Mouse (Mus musculus) midbrain, embryonic 16.5 days (tissue): Measurements from ENCODE around the gene Wfdc12. TPM values are rescaled to one million over a fixed set of nuclear protein-coding genes. Genes with fewer than 3 reads are reported as not detected.
"Not testable (repeated sequence)": the region's sequence is repeated elsewhere in the genome, so short reads cannot be mapped to it uniquely, and the experiment has no call there.

ENCODE experiments used
- ATAC-seq: fragments of 200-750 bp; cut with Nextera tagmentation; 2 replicates; pipeline ENCODE4 v1.8.0; 2017; ENCODE audit warnings: moderate TSS enrichment
- H3K27ac ChIP-seq: fragments of 300-500 bp; sonication (generic); 2 replicates; pipeline ENCODE4 v1.5.1; 2014; ENCODE audit warnings: mild to moderate bottlenecking, low read length, mixed read lengths
- H3K27me3 ChIP-seq: fragments of 300-500 bp; sonication (generic); 2 replicates; pipeline ENCODE4 v1.6.1; 2014; ENCODE audit warnings: low read depth, low read length, mixed read lengths; ENCODE audit not compliant: control insufficient read depth, insufficient read depth
- H3K36me3 ChIP-seq: fragments of 300-500 bp; sonication (generic); 2 replicates; pipeline ENCODE4 v1.6.1; 2014; ENCODE audit warnings: mild to moderate bottlenecking, low read length, moderate library complexity, mixed read lengths; ENCODE audit not compliant: control insufficient read depth, insufficient read depth
- H3K4me1 ChIP-seq: fragments of 300-500 bp; sonication (generic); 2 replicates; pipeline ENCODE4 v1.6.1; 2014; ENCODE audit warnings: mild to moderate bottlenecking, low read length, mixed read lengths; ENCODE audit not compliant: control insufficient read depth, insufficient read depth
- H3K4me2 ChIP-seq: fragments of 300-500 bp; sonication (generic); 2 replicates; pipeline ENCODE4 v1.6.1; 2014; ENCODE audit warnings: mild to moderate bottlenecking, low read length, mixed read lengths
- H3K4me3 ChIP-seq: fragments of 300-500 bp; sonication (generic); 2 replicates; pipeline ENCODE4 v1.5.1; 2014; ENCODE audit warnings: low read depth, mild to moderate bottlenecking, low read length, moderate library complexity, mixed read lengths
- H3K9ac ChIP-seq: fragments of 300-500 bp; sonication (generic); 2 replicates; pipeline ENCODE4 v1.6.1; 2014; ENCODE audit warnings: low read depth, low read length, mixed read lengths
- H3K9me3 ChIP-seq: fragments of 300-500 bp; sonication (generic); replicated peaks from 2 replicates; pipeline ENCODE4 v1.6.1; 2014; ENCODE audit warnings: mild to moderate bottlenecking, low read length, mixed read lengths; ENCODE audit not compliant: control insufficient read depth, poor library complexity, severe bottlenecking
- WGBS: fragments of 180-500 bp; shearing (Covaris S2); extraction: QIAGEN DNeasy Blood & Tissue Kit; methylation state at CpG from one replicate; pipeline ENCODE4 v1.1.7; 2014; 5-methylcytosine and 5-hydroxymethylcytosine counted together
- polyA plus RNA-seq: library from polyadenylated mRNA; unstranded; fragments of >200 nt; fragmentation: Nextera tagmentation; extraction: Ambion mirVana; gene quantifications from 2 replicates; pipeline ENCODE4 v1.2.1, GENCODE M21; 2015

Gene Wfdc12
- polyA plus RNA-seq, 1 experiment from 2014 or later = not detected

DNA sequence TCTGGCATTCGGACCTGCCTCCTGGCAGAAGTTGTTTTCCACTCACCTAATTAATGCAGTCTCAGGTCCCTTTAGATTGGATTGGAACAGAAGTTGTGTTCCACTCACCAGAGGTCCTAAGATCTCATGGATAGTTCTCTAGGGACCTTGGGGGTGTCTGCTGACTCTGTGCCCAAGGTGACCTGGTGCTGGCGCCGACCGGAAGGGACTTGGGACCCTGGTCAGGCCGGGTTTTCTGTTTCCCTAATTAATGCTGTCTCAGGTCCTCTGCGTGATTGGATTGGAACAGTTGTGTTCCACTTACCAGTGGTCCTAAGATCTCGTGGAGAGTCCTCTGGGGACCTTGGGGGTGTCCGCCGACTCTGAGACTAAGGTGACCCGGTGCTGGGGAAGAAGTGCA is 15.6 kb upstream of the Wfdc12 start:
- ATAC-seq, H3K36me3 ChIP-seq, H3K9ac ChIP-seq, H3K4me3 ChIP-seq, H3K4me2 ChIP-seq, H3K27me3 ChIP-seq, H3K27ac ChIP-seq, H3K9me3 ChIP-seq, H3K4me1 ChIP-seq: not testable (repeated sequence)
- 92% methylated on average over 10 of the region's 10 CpGs for whole genome bisulfite sequencing

DNA sequence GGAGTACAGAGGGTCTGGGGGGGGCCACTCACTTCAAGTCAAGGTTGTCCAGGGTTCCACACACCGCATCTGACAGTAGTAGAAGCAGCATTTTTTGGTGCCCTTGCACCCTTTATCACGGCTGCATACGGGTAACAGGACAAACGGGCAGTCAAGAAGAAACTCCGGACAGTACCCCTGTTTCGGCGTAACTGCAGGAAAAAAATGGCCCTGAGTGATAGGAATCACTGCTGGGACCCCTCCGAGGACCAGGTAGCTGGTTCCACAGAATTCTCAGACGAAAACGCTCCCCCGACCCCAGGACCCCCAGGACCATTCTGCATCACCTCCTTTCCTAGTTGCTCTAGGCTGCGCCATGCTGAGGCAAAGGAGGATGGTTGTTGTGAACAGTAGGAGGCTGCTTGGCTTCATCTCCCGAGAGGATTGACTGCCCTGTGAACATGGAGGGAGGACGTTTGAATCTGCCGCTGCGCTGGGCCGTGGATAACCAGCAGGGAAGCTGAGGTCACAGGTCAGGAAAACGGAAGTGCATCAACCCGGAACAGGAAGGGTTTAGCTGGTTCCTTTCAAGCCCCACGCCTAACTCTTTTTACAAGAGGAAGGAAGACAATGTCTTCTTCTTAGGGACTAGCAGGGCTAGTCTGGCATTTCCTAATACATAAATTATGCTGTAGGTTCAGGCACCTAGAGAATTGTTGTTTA is 9.4 kb upstream of the Wfdc12 start, which contains the start of gene Wfdc15a:
Wfdc15a (minus strand) TSS at position 505 of the 702 bp plus-strand sequence.
- Histone ChIP-seq H3K36me3 (no peaks in the 10 kb centered on the region), H3K27me3 (no peaks in the 10 kb centered on the region), H3K9ac (no peak within 1 kb of the TSS), H3K4me3 (no peak within 1 kb of the TSS), H3K4me2 (no peak within 1 kb of the TSS), H3K4me1 (no peaks in the 10 kb centered on the region), H3K27ac (no peak within 1 kb of the TSS), H3K9me3 (no peaks in the 10 kb centered on the region)
- no peak for ATAC-seq
- WGBS = 73% methylated on average over 20 of the region's 20 CpGs

DNA sequence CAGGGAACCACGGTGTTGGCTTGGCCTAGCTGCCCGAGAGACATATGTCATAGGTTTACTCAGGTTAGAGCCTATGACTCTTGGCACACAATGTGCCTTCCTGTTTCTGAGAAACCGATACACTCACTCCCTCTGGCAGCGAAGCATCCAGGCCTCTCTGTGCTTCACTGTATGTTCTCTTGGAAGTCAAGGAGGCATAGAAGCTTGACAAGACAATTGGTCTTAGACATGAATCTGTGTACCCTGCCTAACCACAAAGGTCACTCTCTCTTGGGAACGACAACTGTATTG is 6.2 kb upstream of the Wfdc12 start:
- ATAC-seq = no peak
- Histone ChIP-seq H3K36me3 (no peaks in the 10 kb centered on the region), H3K4me3 (no peak overlapping the region), H3K27ac (no peak overlapping the region), H3K27me3 (no peaks in the 10 kb centered on the region), H3K9ac (no peak overlapping the region), H3K4me1 (no peaks in the 10 kb centered on the region), H3K4me2 (no peak overlapping the region), H3K9me3 (no peaks in the 10 kb centered on the region; the same call in 1 of the 2 replicates)
- 88% methylated on average over 5 of the region's 5 CpGs for WGBS

DNA sequence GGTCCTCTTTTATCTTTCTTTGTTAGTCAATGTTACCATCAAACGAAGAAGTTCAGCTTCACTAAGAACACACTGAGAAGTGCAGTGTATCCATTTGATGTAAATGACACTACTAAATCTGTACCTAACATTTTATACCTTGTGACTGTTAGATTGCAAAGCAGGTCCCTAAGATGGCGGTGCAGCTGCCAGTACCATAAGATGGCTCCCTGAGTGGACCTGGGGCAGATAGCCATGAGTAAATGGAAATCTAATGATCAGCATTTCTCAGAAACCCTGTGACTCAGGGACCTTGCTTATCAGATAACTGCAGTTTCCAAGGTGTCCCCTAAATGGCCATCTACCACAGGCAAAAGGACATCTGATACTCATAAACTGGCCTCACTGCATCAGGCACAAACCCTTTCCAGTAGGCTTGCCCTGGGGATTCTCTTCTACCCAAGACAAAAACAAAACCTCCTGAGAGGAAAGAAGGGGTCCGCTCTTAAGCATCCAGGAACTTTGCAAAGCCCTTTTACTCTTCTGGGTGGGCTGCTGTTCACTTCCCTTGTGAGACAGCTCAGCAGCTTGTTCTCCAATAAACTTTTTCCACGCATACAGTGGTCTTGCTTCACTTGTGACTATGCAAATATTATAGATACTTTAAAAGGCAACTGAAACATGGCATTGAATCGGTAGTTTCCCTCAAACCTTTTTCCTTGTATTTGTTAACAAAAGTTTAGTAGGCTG is 5.7 kb upstream of the Wfdc12 start:
- Histone ChIP-seq H3K27me3 (no peaks in the 10 kb centered on the region), H3K4me1 (no peaks in the 10 kb centered on the region), H3K9ac (no peak overlapping the region), H3K27ac (no peak overlapping the region), H3K4me2 (no peak overlapping the region), H3K36me3 (no peaks in the 10 kb centered on the region), H3K4me3 (no peak overlapping the region), H3K9me3 (no peaks in the 10 kb centered on the region; the same call in 1 of the 2 replicates)
- no peak for ATAC-seq
- 90% methylated on average over 5 of the region's 5 CpGs for WGBS

DNA sequence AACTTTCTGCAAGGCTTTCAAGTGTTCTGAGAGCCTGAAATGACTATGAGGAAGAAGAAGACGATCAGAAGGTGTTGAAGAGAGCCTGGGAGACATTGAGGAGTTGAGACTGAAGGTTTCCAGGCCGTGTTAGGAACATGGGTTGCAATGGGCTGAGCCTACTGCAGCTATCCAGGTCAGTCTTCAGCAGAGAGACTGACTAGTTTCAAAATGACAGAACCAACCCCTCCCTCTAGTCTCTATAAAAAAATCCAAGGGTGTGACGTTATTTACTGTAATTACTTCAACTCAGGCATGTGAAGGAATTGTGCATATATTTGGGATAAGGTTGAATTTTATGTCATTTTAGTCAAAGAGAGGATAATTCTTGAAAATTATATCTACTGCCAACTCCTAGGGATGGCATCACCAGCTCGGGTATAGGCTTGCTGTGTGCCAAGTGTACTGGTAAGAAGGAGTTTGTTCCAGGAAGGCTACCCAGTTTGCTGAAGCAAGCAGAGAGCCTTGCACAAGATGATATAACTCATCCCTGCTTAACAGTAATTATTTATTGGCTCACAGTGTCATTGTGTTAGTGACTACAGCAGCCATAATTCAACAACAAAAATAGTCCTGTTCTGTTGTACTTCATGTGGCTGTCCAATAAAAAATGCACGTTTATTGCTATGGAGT is 4.7 kb upstream of the Wfdc12 start:
- ATAC-seq = no peak
- Histone ChIP-seq H3K9me3 (no peaks in the 10 kb centered on the region; the same call in 1 of the 2 replicates), H3K4me2 (no peak overlapping the region), H3K27ac (no peak overlapping the region), H3K4me1 (no peaks in the 10 kb centered on the region), H3K4me3 (no peak overlapping the region), H3K9ac (no peak overlapping the region), H3K36me3 (no peaks in the 10 kb centered on the region), H3K27me3 (no peaks in the 10 kb centered on the region)
- WGBS = 78% methylated on average over 5 of the region's 5 CpGs

DNA sequence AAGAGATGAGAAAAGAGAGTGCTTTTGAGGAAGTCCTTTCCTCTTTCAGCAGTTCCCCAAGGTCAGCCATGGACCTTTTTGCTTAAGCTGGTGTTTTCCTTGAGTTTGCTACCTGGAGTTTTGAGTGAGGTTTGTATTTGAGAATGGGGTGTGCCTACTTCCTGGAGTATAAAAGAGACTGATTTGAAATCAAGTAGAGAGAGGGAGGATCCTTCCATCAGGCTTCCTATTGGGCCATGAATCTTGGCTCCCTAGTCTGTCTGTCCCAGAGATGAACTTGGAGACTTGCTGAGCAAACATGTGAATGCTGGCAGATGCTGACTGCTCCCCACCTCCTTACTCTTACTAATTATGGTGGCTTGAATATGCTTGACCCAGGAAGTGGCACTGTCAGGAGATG is 1.9 kb upstream of the Wfdc12 start:
- Histone ChIP-seq H3K36me3 (no peaks in the 10 kb centered on the region), H3K4me2 (no peak overlapping the region), H3K9ac (no peak overlapping the region), H3K27ac (no peak overlapping the region), H3K4me3 (no peak overlapping the region), H3K27me3 (no peaks in the 10 kb centered on the region), H3K9me3 (no peaks in the 10 kb centered on the region; the same call in 1 of the 2 replicates), H3K4me1 (no peaks in the 10 kb centered on the region)
- ATAC-seq = no peak

DNA sequence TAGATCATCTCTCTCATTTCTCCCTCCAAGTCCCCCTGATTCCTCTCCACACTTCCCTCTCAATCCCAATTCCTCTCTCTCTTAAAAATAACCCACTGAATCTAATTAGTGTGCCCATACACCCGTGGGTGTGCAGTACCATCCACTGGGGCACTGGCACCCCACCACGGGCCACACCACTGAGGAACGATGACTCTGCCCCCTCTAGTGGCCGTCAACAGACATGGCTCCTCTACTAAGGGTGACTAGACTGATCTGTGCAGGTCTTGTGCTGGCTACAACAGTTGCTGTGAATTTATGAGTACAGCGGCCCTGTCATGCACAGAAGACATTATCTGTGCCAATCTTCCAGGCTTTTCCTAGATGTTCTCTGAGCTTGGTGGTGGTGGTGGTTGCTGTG is 1.7 kb downstream of the Wfdc12 start:
- WGBS = 27% methylated on average over 5 of the region's 5 CpGs
- H3K36me3 ChIP-seq = no peaks in the 10 kb centered on the region
- H3K9ac ChIP-seq = no peak overlapping the region
- H3K27ac ChIP-seq = no peak overlapping the region
- H3K4me3 ChIP-seq = no peak overlapping the region
- H3K4me1 ChIP-seq = no peaks in the 10 kb centered on the region
- no peaks in the 10 kb centered on the region for H3K27me3 ChIP-seq
- H3K9me3 ChIP-seq = no peaks in the 10 kb centered on the region; the same call in 1 of the 2 replicates
- H3K4me2 ChIP-seq = no peak overlapping the region
- ATAC-seq = no peak

DNA sequence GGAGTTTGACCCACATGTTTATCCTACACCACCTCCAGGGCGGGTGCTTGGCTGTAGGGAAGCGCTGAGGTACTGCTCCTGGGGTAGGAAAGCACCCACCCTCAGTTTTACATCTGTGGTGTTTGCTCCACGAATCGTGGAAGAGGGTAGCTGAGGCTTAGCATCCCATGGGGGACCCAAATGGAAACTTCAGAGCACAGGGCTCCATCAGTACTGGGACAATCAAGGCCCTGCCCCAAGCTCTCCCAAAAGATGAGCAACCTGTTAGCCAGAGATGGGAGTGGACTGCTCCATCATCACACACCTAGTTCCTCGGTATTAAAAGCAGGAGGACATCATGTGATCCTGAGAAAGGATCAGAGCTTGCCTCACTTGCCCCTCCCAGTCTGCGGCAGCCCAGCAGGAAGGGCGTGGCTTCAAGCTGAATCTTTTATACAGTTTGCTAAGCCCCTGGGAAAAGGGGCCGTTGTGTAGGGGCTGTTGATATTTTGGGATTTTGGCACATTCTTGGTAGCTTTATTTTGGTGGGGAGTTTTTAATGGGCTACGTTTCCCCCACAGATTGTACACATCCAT is 6.2 kb downstream of the Wfdc12 start:
- WGBS = 36% methylated on average over 9 of the region's 9 CpGs
- Histone ChIP-seq H3K27me3 (no peaks in the 10 kb centered on the region; the same call in 1 of the 2 replicates), H3K4me3 (no peak overlapping the region), H3K9ac (no peak overlapping the region), H3K4me2 (no peak overlapping the region), H3K27ac (no peak overlapping the region), H3K4me1 (no peaks in the 10 kb centered on the region), H3K9me3 (no peaks in the 10 kb centered on the region), H3K36me3 (no peaks in the 10 kb centered on the region)
- ATAC-seq = no peak

DNA sequence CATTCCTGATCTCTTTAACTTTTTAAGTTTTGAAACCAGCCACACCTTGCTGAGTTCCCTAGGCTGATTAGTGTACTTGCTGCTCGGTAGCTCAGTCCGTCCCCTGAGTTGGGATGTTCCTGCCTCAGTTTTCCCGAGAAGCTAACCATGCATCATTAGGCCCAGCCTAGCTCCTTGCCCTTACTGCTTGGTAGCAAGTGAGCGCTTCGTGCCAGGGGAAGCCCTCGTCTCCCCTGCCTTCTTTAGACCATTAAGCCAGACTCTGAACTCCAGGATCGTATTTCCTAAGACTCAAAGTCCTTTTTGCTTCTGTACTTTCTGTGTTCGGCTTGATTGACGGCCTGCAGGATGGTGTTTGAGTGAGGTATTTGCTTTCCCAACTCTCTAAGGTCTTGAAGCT is 7.1 kb downstream of the Wfdc12 start:
- no peak overlapping the region for H3K9ac ChIP-seq
- no peaks in the 10 kb centered on the region for H3K36me3 ChIP-seq
- no peaks in the 10 kb centered on the region for H3K9me3 ChIP-seq
- H3K4me3 ChIP-seq = no peak overlapping the region
- no peak for ATAC-seq
- WGBS = 73% methylated on average over 9 of the region's 9 CpGs
- H3K4me2 ChIP-seq = no peak overlapping the region
- no peaks in the 10 kb centered on the region; the same call in 1 of the 2 replicates for H3K27me3 ChIP-seq
- H3K4me1 ChIP-seq = no peaks in the 10 kb centered on the region
- H3K27ac ChIP-seq = no peak overlapping the region
